Mouse (Mus musculus) heart, adult 8-10 months (tissue): ENCODE measurements around the gene Herpud1. TPM values are rescaled to one million over a fixed set of nuclear protein-coding genes. Genes with fewer than 3 reads are reported as not detected.
"Not testable (repeated sequence)": the region's sequence is repeated elsewhere in the genome, so short reads cannot be mapped to it uniquely, and the experiment has no call there.

Experiments
- DNase-seq: peaks from one replicate; pipeline ENCODE4 v3.0.0; 2022; ENCODE audit warnings: low spot score
- total RNA-seq, 4 experiments: library from RNA; stranded (reverse); gene quantifications; 2 replicates each; pipeline ENCODE4 v1.2.4; 2022

The Herpud1 gene
- total RNA-seq, 4 experiments from 2014 or later: 233 to 419 (median 274) TPM

DNA sequence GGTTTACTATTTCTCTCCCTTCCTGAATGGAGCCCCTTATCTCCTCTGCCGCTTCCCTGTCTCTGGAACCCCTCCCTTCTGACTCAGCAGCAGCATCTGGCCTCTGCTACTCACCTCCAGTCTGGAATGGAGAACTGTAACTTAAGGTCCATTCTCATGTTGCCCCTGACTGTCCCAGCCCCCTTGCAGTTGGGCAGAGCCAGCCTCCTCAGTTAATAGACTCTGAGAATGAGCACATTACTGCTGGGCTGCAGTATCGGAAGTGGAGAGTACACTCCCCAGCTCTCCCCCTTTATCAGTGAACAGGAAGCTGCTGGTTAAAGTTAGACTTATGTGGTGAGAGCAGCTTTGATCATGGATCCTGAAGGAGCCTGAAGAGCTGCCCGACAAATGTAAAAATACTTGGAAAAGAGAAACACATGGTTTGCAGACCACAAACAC, 10.7 kb upstream of the Herpud1 start:
- DNase-seq: no peak

DNA sequence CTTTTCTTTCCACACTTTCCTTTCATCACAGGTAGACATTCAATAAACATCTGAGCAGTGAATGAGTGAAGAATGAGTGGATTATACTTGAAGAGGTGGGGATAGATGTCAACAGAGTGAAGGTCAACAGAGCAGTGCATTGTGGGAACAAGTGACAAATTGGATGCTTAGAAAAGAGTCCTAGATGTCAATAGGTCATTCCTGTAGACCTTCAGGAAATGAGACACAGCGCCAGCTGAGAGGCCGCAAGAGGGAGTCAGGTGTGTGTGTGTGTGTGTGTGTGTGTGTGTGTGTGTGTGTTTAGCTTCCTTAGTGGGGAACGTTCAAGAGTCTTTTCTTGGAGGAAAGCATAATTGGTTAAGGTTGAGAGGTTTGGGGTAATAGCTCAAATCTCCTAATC, 10.1 kb upstream of the Herpud1 start:
- no peak for DNase-seq

DNA sequence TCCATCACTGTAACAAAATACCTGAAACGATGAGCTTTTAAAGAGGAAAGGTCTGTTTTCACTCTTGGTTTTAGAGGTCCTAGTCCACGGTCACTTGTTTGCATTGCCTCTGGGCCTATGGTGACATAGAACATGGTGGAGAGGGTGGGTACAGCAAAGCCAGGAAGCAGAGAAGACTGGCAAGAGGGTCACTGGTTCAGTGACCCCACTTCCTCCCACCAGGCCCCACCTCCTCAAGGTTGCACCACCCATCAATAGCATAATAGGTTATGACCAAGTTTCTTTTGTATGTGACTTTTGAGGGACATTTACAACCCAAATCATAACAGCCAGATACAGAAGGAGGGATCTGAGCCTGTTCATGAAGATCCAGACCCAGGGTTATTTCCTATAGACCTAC, 9.7 kb upstream of the Herpud1 start:
- no peak for DNase-seq

DNA sequence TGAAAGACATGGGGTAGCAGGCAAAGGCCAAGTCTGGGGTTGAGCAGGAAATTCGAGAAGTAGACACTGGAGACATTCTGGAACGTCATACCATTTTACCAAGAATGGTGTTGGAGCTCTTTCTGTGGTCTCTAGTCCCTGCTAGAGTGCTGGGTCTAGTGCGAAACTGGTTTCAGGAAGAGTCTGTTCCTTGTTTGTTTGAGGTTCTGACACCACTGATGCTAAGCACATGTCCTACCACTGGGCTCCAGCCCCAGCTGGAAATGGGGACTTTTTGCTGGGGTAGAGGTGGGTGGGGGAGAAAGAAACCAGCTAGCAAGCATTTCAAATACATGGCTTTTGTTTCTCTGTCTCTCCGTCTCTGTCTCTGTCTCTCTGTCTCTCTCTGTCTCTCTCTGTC, 9.2 kb upstream of the Herpud1 start:
- DNase-seq: no peak

DNA sequence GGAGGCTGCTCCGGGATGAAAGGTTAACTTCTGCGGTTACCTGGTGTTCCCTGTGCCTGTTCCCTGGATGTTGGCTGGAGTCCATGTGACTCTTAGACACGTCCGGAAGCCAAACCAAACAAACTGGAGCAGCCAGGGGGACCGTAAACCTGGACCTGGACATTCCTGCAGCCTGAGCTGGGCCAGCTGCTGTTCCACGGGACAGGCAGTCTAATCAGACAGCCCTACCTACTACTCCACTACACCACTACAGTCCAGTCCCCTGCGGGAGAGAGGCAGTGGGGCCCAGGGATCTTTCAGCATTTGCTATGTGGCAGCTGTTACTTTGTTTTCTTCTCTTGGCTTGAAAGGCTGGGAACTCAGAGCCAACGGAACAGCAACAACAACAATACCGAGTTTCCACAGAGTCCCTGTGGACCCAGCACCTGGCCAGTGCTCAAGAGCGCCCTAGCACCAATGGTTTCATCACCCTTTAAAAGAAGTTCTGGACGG, 8.5 kb upstream of the Herpud1 start:
- DNase-seq: peak; percentile 80

DNA sequence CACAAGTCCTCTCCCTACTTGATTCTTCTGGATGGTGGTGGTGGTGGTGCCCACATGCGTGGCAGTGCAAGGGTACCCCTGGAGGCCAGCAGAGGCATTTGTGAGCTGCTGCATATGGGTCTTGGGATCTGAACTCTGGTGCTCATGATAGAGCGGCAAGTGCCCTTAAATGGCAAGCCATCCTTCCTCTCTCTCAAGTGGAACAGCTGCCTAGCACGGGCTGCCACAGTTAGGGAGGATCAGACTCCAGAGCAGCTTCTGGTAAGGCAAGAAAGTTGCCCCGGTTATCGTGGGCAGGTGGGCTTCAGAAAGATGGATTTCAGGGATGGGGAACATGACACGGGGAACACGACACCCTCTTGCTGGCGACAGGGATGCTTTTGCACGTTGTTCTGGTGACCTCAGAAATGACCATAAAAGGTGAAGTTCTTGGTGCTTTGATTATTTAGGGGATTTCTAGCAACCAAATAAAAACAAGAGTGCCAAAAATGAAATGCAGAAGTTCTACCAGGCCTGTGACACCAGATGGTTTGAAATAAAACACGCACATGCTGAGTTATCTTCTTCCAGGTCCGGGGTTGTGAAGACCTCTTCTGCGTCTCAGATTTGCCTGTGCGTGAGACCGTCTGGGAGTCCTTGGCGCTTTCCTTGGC, 7.3 kb upstream of the Herpud1 start:
- DNase-seq: no peak

DNA sequence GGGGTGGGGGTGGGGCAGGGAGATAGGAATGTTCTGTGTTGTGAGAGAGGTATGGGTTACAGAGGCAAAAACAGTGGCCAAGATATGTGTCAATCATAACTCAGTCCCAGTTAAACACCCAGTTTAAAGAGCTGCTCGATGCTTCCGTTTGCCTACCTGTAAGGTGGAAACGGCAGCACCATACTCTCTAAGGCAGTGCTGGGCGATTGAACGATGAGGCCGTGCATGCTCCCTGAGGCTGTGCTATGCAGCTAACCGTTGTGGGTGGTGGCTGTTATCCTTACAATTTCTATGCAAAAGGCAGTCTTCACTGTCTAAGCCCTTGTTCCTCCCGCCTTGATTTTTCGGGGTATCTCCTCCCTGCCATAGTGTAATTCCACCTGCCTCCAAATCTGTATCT, 6.6 kb upstream of the Herpud1 start:
- DNase-seq: no peak

DNA sequence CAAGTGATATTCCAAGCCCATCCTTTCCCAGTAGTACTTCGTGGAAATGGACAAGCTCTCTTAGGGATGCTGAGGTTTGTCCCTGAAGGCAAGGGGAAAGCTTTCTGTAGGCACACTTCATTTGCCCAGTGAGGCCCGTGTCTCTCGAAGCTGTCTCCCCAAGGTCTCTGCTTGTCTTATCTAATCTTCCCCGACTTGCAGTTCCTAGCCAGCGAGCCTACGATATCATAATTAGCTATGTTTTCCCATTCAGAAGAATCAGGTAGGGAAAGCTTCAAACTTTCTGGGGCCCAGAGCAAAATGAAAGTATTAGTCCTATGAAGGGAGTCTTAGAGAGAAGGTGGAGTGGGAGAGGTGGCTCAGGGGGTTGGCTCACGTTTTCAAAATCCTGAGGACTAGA, 2.1 kb upstream of the Herpud1 start:
- DNase-seq: no peak

DNA sequence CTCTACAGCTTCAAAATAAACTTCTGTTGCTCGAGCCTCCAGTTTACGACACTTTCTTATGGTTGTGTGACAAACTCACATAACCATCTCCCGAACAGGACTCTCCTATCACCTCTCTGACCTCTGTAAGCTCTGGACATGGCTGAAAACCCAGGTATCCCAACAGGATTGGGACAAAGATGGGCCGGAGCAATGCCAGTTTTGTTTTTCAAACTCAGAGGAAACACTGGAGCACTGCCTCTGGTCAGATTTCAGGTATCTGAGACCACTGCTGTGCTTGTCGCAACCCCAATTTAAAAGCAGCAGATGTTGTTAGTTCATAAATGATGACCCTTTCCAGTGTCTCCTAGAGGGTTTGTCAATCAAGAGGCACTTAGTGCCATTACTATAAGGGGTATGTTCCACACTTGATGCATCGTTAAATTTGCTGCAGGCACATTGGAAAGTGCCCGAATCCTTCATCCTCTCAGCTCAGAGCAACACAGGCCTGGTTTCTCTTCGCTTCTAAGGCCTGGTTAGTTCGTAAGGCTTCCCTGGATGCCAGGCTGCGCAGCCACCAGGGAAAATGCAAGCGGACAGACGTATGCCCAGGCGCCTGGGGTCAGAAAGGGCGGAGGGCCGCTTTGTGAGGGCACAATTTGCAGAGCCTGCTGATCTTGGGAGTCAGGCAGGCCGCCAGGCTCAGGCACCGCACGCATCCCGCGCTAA, 578 bp upstream of the Herpud1 start:
- no peak for DNase-seq

DNA sequence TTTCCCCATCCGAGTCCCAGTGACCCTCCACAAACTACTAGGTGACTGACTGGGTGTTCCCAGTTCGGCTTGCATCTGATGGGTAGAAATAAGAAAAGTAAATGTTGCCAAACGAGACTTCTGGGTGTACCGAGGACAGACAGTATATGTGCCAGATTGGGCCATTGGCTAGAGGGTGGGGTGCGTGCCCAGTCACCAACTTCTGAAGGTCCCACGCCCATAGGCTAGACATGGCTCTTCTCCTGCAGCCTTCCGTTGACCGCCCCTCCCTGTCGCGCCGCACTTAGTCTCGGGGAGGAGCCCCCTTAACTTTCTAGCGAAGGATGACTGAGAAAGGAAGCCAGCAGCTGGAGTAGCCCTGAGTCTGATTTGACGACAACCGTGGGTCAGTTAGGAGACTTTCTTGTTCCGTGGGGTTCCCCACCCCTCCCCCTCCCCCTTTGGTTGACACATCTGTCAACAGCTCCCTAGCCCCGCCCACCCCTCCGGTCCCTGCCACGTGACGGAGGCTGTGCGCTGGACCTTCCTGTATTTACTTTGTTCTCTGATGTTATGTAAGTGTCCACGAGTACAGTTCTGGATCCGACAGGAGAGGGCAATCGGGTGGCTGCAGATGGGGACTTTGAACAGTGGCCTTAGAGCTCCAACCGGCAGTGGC, 918 bp downstream of the Herpud1 start:
- DNase-seq: peak; percentile 92

DNA sequence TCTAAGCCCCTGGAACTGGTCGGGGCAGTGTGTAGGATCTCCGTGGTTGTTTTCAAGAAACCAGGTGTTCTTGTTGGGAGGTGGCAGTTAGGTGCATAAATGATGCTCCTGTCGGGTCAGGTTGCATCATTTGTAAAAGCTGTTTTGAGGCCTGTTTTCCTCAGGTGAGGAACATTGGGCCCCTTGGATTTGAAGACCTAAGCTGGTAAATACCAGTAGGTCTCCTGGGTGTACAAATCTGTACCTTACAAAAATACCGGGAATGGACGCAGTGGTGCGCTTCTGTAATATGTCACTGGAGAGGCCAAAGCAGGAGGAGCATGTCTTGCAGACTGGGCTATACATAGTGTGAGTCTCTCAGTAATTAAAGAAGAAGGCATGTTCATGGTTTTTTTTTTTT, 1.5 kb downstream of the Herpud1 start:
- no peak for DNase-seq

DNA sequence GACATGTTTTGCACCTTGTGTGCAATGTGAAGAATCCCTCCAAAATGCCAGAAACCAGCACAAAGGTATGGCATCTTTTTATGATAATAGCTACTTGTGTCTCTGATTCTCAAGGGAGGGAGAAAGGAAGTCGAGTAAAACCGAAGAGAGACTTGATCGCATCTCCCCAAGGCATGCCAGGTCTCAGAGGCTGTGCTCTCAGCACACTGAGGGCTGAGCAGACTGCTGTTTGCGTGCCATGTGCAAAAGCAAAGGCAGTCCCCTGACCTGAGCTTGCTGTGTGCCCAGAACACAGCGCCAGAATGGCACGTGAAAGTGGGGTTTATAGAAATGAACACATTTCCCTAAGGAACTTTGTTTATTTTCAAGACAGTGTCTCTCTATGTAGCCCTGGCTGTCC, 3.3 kb downstream of the Herpud1 start:
- DNase-seq: no peak

DNA sequence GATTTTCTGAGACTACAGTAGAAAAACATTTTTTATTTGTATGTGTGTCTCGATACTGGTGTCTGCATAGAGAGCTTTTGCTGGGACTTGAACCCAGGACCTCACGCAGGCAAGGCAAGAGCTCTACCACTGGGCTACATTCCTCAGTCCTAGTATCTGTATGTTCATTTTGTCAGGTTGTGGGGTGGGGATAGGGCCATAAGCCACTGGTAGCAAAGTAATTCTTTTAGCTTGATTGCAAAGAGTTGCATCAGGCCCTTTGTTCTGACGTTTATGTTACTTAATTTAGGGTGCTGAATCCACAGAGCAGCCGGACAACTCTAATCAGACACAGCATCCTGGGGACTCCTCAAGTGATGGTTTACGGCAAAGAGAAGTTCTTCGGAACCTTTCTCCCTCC, 4.2 kb downstream of the Herpud1 start:
- no peak for DNase-seq

DNA sequence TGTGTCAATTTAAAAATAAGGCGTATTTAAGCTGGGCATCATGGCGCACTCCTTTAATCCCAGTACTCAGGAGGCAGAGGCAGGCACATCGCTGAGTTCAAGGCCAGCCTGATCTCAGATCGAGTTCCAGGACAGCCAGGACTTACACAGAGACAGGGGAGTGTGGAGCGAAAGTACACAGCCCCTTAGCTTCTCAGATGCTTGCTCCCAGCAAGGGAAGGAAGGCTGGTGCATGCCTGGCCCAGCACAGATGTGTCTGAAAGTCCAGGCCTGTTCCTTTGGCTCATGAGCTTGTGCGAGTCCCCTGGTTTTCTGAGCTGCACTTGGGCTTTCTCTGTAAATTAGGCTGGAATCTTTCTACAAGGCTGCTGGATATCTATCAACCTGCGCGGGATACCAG, 4.7 kb downstream of the Herpud1 start:
- DNase-seq: no peak

DNA sequence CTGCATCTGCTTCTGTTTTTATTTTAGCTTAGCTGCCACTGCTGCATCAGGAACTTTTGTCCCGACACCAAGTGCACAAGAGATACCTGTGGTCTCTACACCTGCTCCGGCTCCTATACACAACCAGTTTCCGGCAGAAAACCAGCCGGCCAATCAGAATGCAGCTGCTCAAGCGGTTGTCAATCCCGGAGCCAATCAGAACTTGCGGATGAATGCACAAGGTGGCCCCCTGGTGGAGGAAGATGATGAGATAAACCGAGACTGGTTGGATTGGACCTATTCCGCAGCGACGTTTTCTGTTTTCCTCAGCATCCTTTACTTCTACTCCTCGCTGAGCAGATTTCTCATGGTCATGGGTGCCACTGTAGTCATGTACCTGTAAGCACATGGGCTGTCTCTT, 5.9 kb downstream of the Herpud1 start:
- DNase-seq: peak; percentile 50

DNA sequence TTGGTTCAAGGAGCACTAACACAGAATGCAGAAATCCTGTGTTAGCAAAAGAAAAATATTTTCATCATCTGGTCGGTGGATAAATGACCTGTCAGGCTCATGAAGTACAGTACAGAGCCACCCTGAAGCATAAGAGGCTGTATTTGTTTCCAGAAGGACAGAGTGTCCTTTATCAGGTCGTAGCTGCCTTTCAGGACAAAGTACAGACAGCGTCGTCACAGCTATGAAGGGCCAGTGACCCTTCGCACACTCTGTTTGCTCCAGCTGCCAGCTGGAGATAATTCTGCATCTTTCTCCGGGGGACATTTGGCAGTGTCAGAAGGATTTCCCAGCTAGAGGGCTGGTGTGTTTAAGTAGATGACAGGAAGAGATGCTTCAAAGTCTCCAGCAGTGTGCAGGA, 6.4 kb downstream of the Herpud1 start:
- no peak for DNase-seq

DNA sequence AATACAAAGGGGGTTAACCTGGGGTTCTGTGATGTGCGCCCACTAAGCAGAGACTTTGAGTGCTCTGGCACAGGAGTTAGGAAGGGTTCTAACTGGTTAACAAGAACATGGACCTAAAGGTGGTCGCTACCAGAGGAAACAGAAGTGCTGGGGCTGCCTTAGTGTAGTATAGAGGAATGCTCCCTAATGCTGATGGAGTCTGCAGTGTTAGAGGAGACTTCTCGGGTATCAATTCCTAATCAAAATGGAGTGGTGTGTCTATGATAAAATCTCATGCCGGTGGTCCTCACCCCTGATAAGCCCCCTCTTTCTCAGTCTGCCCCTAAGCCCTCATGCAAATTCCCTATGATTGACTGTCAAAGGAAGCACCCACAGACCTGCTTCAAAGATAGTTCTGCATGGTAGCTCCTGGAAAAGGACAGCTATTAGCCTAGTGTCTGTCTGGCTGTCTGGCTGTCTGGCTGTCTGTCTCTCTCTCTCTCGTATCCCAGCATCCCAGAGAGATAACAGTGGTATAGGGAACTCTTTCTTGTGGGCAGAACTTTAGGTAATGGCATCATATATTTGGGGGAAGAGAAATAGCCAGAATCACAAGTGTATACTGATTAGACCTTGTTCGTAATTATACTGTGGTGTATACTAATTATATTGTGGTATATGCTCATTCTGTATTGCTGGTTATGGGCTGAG, 9.8 kb downstream of the Herpud1 start:
- DNase-seq: no peak

DNA sequence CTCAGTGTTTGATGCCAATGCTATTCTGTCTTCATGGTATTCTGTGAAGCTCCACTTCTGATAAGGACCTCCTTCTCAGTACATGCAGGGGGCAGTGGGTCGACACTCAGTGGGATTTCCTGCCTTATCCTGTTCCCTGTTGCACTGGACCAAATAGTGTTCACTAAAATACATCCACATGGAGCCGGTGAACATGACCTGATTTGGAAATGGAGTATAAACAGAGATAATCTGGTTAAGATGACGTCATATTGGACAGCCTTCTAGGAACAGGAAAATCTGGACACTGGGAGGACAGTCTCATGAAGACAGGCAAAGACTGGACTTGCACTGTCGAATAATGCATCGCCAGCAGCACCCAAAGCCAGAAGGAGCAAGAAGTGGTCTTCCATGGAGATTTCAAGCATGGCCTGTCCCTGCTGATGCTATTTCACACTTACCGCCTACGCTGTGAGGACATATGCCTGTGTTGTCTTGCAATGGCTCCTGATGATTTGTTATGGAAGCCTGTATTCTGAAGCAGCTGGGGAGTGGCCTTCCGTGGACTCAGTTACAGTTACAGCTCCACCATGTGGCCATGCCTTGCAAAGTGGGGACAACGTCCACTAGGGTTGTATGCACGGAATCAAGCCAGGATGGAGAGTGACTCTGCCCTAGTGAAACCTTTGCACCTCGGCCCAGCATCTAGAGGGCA, 10.9 kb downstream of the Herpud1 start:
- peak; percentile 46 for DNase-seq

DNA sequence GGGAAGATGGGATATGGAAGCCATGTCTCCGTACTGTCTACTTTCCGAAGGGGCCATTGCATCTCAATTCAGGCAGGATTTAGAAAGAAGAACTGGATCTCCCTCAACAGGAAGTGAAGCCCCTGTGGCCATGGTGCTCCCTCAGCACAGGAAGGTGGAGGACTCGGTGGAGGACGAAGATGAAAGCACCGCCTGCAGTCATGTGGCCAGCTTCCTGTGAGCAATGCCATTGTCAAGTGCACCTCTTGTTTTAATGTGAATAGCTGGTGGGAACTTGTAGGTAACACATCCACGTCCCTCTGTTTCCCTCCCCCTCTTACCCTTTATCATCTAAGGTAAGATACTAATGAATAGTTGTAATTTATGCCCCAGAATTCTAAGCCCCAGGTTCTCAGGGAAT, 12.3 kb downstream of the Herpud1 start:
- no peak for DNase-seq

DNA sequence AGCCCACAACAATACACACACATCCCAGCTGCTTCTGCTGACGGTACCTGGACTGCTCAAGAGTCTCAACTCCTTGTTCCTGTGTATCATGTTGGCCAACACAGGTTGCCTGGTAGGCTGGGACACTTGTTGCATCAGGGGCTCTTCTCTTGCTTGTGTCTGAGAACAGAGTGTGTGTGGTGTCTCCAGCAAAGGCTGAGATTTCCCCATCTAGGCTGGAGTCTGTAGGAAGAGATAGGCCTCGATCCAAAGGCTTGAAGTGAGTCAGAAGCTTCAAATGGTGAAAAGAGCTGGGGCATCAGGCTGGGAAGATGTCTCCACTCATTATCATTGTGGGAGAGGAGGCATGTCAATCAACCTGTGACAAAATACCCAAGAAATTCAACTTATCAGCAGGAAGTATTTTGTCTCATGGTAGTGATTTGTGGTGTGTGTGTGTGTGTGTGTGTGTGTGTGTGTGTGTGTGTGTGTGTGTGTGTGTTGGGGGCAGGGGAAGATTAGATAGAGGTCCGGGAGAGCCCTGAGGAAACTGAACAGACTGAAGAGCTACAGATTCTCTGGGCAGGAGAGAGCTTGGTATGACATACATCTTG, 13.2 kb downstream of the Herpud1 start:
- no peak for DNase-seq

DNA sequence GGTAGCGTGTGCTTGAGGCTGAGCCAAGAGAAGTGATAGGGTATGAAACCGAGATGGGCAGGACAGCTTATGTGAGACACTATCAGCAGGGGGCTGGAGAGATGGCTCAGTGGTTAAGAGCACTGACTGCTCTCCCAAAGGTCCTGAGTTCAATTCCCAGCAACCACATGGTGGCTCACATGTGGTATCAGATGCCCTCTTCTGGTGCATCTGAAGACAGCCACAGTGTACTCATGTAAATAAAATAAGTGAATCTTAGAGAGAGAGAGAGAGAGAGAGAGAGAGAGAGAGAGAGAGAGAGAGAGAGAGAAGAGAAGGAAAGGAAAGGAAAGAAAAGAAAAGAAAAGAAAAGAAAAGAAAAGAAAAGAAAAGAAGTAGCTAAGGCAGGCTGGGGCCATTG, 13.7 kb downstream of the Herpud1 start:
- DNase-seq: not testable (repeated sequence)
